Mouse (Mus musculus): ENCODE measurements at regions not wholly inside any gene's neighbourhood (a gene's known extent, or its start where the extent isn't known, plus 50 kb on each side); places are given as distances from the start of the nearest gene placed in this dataset.
"Not testable (repeated sequence)": the region's sequence is repeated elsewhere in the genome, so short reads cannot be mapped to it uniquely, and the experiment has no call there.

- DNase-seq (ENCODE audit: extremely low spot score in 1 of 2, low spot score in 1 of 2): no peak
Measured at GRCm38 (mm10) chr13:52344853-52345252, 186.2 kb downstream of the Diras2 start.

GRCm38 (mm10) chr13:52345375-52346026 lies 185.6 kb downstream of the Diras2 start:
- DNase-seq (ENCODE audit: extremely low spot score in 1 of 2, low spot score in 1 of 2): peak in 1 of 2 experiments; percentile 35

GRCm38 (mm10) chr13:52346027-52346375 lies 185.1 kb downstream of the Diras2 start:
- DNase-seq (ENCODE audit: extremely low spot score in 1 of 2, low spot score in 1 of 2): peak; percentile 17 to 54

GRCm38 (mm10) chr13:52347631-52348030 lies 183.4 kb downstream of the Diras2 start:
- no peak for DNase-seq (ENCODE audit: extremely low spot score in 1 of 2, low spot score in 1 of 2)

GRCm38 (mm10) chr13:52349606-52350005 lies 181.5 kb downstream of the Diras2 start:
- DNase-seq (ENCODE audit: extremely low spot score in 1 of 2, low spot score in 1 of 2): no peak

GRCm38 (mm10) chr13:52352576-52352975 lies 178.5 kb downstream of the Diras2 start:
- DNase-seq (ENCODE audit: extremely low spot score in 1 of 2, low spot score in 1 of 2): peak in 1 of 2 experiments; percentile 49

GRCm38 (mm10) chr13:52353437-52353836 lies 177.6 kb downstream of the Diras2 start:
- no peak for DNase-seq (ENCODE audit: extremely low spot score in 1 of 2, low spot score in 1 of 2)

GRCm38 (mm10) chr13:52353966-52354365 lies 177.1 kb downstream of the Diras2 start:
- no peak for DNase-seq (ENCODE audit: extremely low spot score in 1 of 2, low spot score in 1 of 2)

GRCm38 (mm10) chr13:52355921-52356320 lies 175.2 kb downstream of the Diras2 start:
- not testable (repeated sequence) for DNase-seq (ENCODE audit: extremely low spot score in 1 of 2, low spot score in 1 of 2)

- DNase-seq (ENCODE audit: extremely low spot score in 1 of 2, low spot score in 1 of 2): not testable (repeated sequence)
Measured at GRCm38 (mm10) chr13:52359332-52359731, 171.7 kb downstream of the Diras2 start.

GRCm38 (mm10) chr13:52361177-52361846 lies 169.8 kb downstream of the Diras2 start:
- peak in 1 of 2 experiments; percentile 27 for DNase-seq (ENCODE audit: extremely low spot score in 1 of 2, low spot score in 1 of 2)

- no peak for DNase-seq (ENCODE audit: extremely low spot score in 1 of 2, low spot score in 1 of 2)
Measured at GRCm38 (mm10) chr13:52362266-52362665, 168.8 kb downstream of the Diras2 start.

- no peak for DNase-seq (ENCODE audit: extremely low spot score in 1 of 2, low spot score in 1 of 2)
Measured at GRCm38 (mm10) chr13:52369851-52370250, 161.2 kb downstream of the Diras2 start.

- peak in 1 of 2 experiments; percentile 43 for DNase-seq (ENCODE audit: extremely low spot score in 1 of 2, low spot score in 1 of 2)
Measured at GRCm38 (mm10) chr13:52371986-52372385, 159.1 kb downstream of the Diras2 start.

GRCm38 (mm10) chr13:52374781-52375180 lies 156.3 kb downstream of the Diras2 start:
- no peak for DNase-seq (ENCODE audit: extremely low spot score in 1 of 2, low spot score in 1 of 2)

- no peak for DNase-seq (ENCODE audit: extremely low spot score in 1 of 2, low spot score in 1 of 2)
Measured at GRCm38 (mm10) chr13:52378236-52378635, 152.8 kb downstream of the Diras2 start.

- no peak for DNase-seq (ENCODE audit: extremely low spot score in 1 of 2, low spot score in 1 of 2)
Measured at GRCm38 (mm10) chr13:52389271-52389670, 141.8 kb downstream of the Diras2 start.

GRCm38 (mm10) chr13:52395786-52396185 lies 135.3 kb downstream of the Diras2 start:
- DNase-seq (ENCODE audit: extremely low spot score in 1 of 2, low spot score in 1 of 2): no peak

GRCm38 (mm10) chr13:52398344-52398743 lies 132.7 kb downstream of the Diras2 start:
- DNase-seq (ENCODE audit: extremely low spot score in 1 of 2, low spot score in 1 of 2): no peak

- DNase-seq (ENCODE audit: extremely low spot score in 1 of 2, low spot score in 1 of 2): no peak
Measured at GRCm38 (mm10) chr13:52399143-52399542, 131.9 kb downstream of the Diras2 start.

GRCm38 (mm10) chr13:52403805-52404204 lies 127.3 kb downstream of the Diras2 start:
- no peak for DNase-seq (ENCODE audit: extremely low spot score in 1 of 2, low spot score in 1 of 2)

- DNase-seq (ENCODE audit: extremely low spot score in 1 of 2, low spot score in 1 of 2): no peak
Measured at GRCm38 (mm10) chr13:52416301-52416700, 114.8 kb downstream of the Diras2 start.
